Mouse (Mus musculus) neural tube, embryonic 11.5 days (tissue): ENCODE measurements around the gene Rad54l2. TPM values are rescaled to one million over a fixed set of nuclear protein-coding genes. Genes with fewer than 3 reads are reported as not detected.

Experiments used
- ATAC-seq: fragments of 200-750 bp; cut with Nextera tagmentation; 2 replicates; pipeline ENCODE4 v1.8.0; 2017; ENCODE audit warnings: moderate number of reproducible peaks, mild to moderate bottlenecking, moderate TSS enrichment, moderate library complexity; ENCODE audit not compliant: insufficient read depth, low FRiP score, low TSS enrichment
- DNase-seq: peaks from one replicate; pipeline ENCODE4 v3.0.0-alpha.2; 2015; ENCODE audit warnings: low spot score
- H3K27ac ChIP-seq: fragments of 300-500 bp; sonication (generic); 2 replicates; pipeline ENCODE4 v1.5.1; 2014; ENCODE audit warnings: low read depth, mild to moderate bottlenecking, low read length
- H3K27me3 ChIP-seq: fragments of 300-500 bp; sonication (generic); 2 replicates; pipeline ENCODE4 v1.6.1; 2014; ENCODE audit warnings: mild to moderate bottlenecking, low read length, mixed read lengths; ENCODE audit not compliant: control insufficient read depth, insufficient read depth
- H3K36me3 ChIP-seq: fragments of 300-500 bp; sonication (generic); 2 replicates; pipeline ENCODE4 v1.6.1; 2014; ENCODE audit warnings: mild to moderate bottlenecking, low read length, moderate library complexity, mixed read lengths; ENCODE audit not compliant: control insufficient read depth, insufficient read depth
- H3K4me1 ChIP-seq: fragments of 300-500 bp; sonication (generic); 2 replicates; pipeline ENCODE4 v1.6.1; 2014; ENCODE audit warnings: low read length, mixed read lengths; ENCODE audit not compliant: control insufficient read depth, insufficient read depth
- H3K4me2 ChIP-seq: fragments of 300-500 bp; sonication (generic); 2 replicates; pipeline ENCODE4 v1.6.1; 2014; ENCODE audit warnings: low read depth, mild to moderate bottlenecking, moderate library complexity
- H3K4me3 ChIP-seq: fragments of 300-500 bp; sonication (generic); 2 replicates; pipeline ENCODE4 v1.5.1; 2014; ENCODE audit warnings: low read depth, low read length
- H3K9ac ChIP-seq: fragments of 300-500 bp; sonication (generic); 2 replicates; pipeline ENCODE4 v1.6.1; 2014; ENCODE audit warnings: mild to moderate bottlenecking, low read length
- H3K9me3 ChIP-seq: fragments of 300-500 bp; sonication (generic); 2 replicates; pipeline ENCODE4 v1.6.1; 2016; ENCODE audit warnings: low read length; ENCODE audit not compliant: control insufficient read depth
- WGBS: fragments of 180-500 bp; shearing (Covaris S2); extraction: QIAGEN DNeasy Blood & Tissue Kit; methylation state at CpG from one replicate; pipeline ENCODE4 v1.1.7; 2014; 5-methylcytosine and 5-hydroxymethylcytosine counted together
- polyA plus RNA-seq: library from polyadenylated mRNA; unstranded; fragments of >200 nt; fragmentation: Nextera tagmentation; extraction: Ambion mirVana; gene quantifications from 2 replicates; pipeline ENCODE4 v1.2.1, GENCODE M21; 2014

Rad54l2 gene
- polyA plus RNA-seq, 1 experiment from 2014 or later: 6.1 TPM

DNA sequence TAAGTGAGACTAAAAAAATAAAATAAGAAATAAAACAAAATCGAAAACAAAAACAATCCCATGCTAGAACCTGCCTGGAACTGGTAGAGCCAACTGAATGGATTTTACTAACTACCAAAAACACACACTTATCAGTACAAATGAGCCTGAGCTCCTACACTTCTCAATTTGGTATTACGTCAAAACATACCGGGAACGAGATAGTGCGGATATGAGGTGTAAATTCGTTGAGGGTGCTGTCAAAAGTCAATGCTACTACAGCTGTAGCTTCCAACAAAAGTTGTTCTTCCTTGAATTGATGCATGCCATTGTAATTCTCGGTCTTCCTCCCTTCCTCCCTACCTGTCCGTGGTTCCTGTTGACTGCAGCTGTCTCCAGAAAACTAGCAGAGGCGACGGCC is 369 bp upstream of the Rad54l2 start:
- Histone ChIP-seq H3K4me2 (peak overlapping the region; percentile 88), H3K4me3 (peak overlapping the region; percentile 99), H3K9me3 (no peaks in the 10 kb centered on the region), H3K9ac (peak overlapping the region; percentile 99), H3K27ac (no peak overlapping the region), H3K27me3 (no peaks in the 10 kb centered on the region), H3K4me1 (peaks cover 10% of the 10 kb centered on the region; the same call in 1 of the 2 replicates), H3K36me3 (no peaks in the 10 kb centered on the region)
- DNase-seq (no peak), ATAC-seq (no peak; the same call in 1 of the 2 replicates)
- 28% methylated on average over 10 of the region's 10 CpGs for WGBS

DNA sequence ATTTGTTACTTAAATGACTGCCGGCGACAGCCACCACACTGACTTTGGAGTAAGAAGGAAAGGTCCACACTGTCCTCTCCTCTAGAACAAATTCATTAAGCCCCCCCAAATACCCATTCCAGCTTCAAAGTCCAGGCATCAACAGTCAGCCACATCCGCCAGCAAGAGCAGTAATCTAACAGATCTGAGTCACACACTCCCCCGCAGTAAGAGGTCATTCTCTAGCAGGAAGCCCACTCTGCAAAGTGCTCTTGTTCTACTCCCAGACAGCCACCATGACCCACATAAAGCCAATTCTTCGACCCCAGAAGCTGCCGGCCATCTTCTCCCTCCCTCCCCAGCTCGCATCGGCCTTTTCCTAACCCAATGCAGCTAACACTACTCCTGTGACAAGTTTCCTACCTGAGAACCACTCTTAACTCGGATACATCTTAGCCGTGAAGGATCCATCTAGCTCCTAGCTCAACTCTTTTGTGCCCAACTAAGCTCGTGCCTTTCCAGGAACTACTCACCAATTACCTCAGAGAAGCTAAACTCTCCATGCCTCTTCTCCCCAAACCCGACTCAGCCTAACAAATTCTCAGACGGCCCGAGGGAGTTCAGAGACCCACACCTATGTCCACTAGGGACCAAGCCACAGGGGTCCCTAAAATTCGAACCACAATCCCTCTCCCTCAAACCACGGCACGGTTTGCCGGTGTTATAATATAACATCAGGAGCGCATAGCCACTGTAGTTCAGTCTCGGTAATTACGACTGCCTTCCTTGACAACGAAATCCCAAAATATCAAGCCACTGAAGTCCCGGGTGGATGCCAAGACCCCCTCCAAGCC is 799 bp downstream of the Rad54l2 start:
- H3K36me3 ChIP-seq: no peaks in the 10 kb centered on the region
- WGBS: 8% methylated on average over 23 of the region's 23 CpGs
- peak overlapping the region; percentile 99 for H3K4me3 ChIP-seq
- peaks cover 10% of the 10 kb centered on the region; the same call in 1 of the 2 replicates for H3K4me1 ChIP-seq
- H3K9me3 ChIP-seq: no peaks in the 10 kb centered on the region
- peak overlapping the region; percentile 84 for H3K27ac ChIP-seq
- no peaks in the 10 kb centered on the region for H3K27me3 ChIP-seq
- H3K4me2 ChIP-seq: peak overlapping the region; percentile 88
- ATAC-seq (peak; percentile 49), DNase-seq (peak; percentile 37)
- H3K9ac ChIP-seq: peak overlapping the region; percentile 99

- DNase-seq: no peak
- ATAC-seq: no peak
Measured at GRCm38 (mm10) chr9:106785206-106785605, 3.8 kb downstream of the Rad54l2 start.

DNA sequence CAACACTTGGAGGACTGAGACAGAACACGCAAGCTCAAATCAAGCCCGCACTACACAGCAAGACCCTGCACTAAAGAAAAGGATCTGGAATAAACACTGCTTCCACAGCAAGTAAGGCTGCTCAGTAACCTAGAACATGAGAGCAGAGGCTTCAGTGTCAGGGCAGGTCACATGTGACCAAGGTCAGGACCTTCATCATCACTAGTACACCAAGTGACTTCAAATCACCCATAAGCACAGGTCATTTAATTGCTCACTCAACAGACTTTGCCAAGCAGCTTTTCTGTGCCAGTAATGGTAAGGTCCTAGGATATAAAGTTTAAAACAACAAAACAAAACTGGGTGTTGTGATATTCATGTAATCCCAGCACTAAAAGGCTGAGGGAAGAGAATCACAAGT is 5.4 kb downstream of the Rad54l2 start:
- Histone ChIP-seq H3K4me1 (0 out of 2 replicates have a peak, but pooled peaks cover 7% of the 10 kb centered on the region), H3K4me3 (no peak overlapping the region), H3K4me2 (no peak overlapping the region), H3K27ac (no peak overlapping the region), H3K9me3 (no peaks in the 10 kb centered on the region), H3K9ac (no peak overlapping the region), H3K27me3 (no peaks in the 10 kb centered on the region), H3K36me3 (no peaks in the 10 kb centered on the region)
- ATAC-seq (no peak), DNase-seq (no peak)
- WGBS: 98% methylated on average over 2 of the region's 2 CpGs

More at GRCm38 (mm10) chr9:106785206-106785605, 3.8 kb downstream of the Rad54l2 start:
- Histone ChIP-seq H3K27ac (no peak overlapping the region), H3K9ac (no peak overlapping the region), H3K4me2 (no peak overlapping the region), H3K4me3 (no peak overlapping the region), H3K36me3 (no peaks in the 10 kb centered on the region), H3K27me3 (no peaks in the 10 kb centered on the region), H3K4me1 (peaks cover 10% of the 10 kb centered on the region; the same call in 1 of the 2 replicates), H3K9me3 (no peaks in the 10 kb centered on the region)
- WGBS: 90% methylated on average over 3 of the region's 3 CpGs

DNA sequence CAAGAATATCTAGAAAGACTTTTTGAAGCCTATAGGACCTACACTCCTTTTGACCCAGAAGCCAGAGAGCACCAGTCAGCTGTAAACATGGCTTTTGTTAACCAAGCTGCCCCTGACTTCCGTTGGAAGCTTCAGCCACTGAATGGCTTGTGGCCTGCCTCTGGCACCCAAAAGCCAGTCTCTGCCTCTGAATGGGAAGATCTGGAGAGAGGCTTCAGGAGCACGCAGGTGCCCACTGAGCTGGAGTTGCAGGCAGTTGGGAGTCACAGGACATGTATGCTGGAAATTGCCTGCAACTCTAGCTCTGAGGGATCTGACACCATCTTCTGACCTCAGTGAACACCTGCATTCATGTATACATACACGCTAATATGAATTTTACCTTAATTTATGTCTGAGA is 8.9 kb downstream of the Rad54l2 start:
- H3K4me3 ChIP-seq: no peak overlapping the region
- no peaks in the 10 kb centered on the region for H3K4me1 ChIP-seq
- H3K36me3 ChIP-seq: no peaks in the 10 kb centered on the region
- H3K4me2 ChIP-seq: no peak overlapping the region
- H3K27me3 ChIP-seq: no peaks in the 10 kb centered on the region
- H3K9ac ChIP-seq: no peak overlapping the region
- no peak overlapping the region for H3K27ac ChIP-seq
- ATAC-seq (no peak), DNase-seq (no peak)
- WGBS: 93% methylated on average over 3 of the region's 3 CpGs
- H3K9me3 ChIP-seq: no peaks in the 10 kb centered on the region

GRCm38 (mm10) chr9:106778319-106778718 is 10.7 kb downstream of the Rad54l2 start:
- Histone ChIP-seq H3K4me3 (no peak overlapping the region), H3K36me3 (no peaks in the 10 kb centered on the region), H3K27ac (no peak overlapping the region), H3K9ac (no peak overlapping the region), H3K27me3 (no peaks in the 10 kb centered on the region), H3K4me1 (no peaks in the 10 kb centered on the region), H3K4me2 (no peak overlapping the region), H3K9me3 (no peaks in the 10 kb centered on the region)
- no peak for ATAC-seq
- DNase-seq: no peak
- 93% methylated on average over 4 of the region's 4 CpGs for WGBS

- 93% methylated on average over 3 of the region's 3 CpGs for WGBS
- no peaks in the 10 kb centered on the region for H3K4me1 ChIP-seq
- ATAC-seq (no peak), DNase-seq (no peak)
- H3K27ac ChIP-seq: no peak overlapping the region
- H3K9me3 ChIP-seq: no peaks in the 10 kb centered on the region
- no peaks in the 10 kb centered on the region for H3K27me3 ChIP-seq
- no peak overlapping the region for H3K9ac ChIP-seq
- no peak overlapping the region for H3K4me3 ChIP-seq
- no peaks in the 10 kb centered on the region for H3K36me3 ChIP-seq
- no peak overlapping the region for H3K4me2 ChIP-seq
Measured at GRCm38 (mm10) chr9:106777423-106777822, 11.6 kb downstream of the Rad54l2 start.

- H3K4me1 ChIP-seq: no peaks in the 10 kb centered on the region
- H3K36me3 ChIP-seq: no peaks in the 10 kb centered on the region
- no peak overlapping the region for H3K4me2 ChIP-seq
- 95% methylated on average over 1 of the region's 1 CpGs for WGBS
- H3K27me3 ChIP-seq: no peaks in the 10 kb centered on the region
- no peak overlapping the region for H3K9ac ChIP-seq
- DNase-seq (no peak), ATAC-seq (no peak)
- H3K27ac ChIP-seq: no peak overlapping the region
- no peaks in the 10 kb centered on the region for H3K9me3 ChIP-seq
- no peak overlapping the region for H3K4me3 ChIP-seq
Measured at GRCm38 (mm10) chr9:106776116-106776515, 12.9 kb downstream of the Rad54l2 start.

GRCm38 (mm10) chr9:106771770-106772169 is 17.2 kb downstream of the Rad54l2 start:
- H3K9ac ChIP-seq: no peak overlapping the region
- H3K27ac ChIP-seq: no peak overlapping the region
- DNase-seq (no peak), ATAC-seq (no peak)
- no peaks in the 10 kb centered on the region for H3K36me3 ChIP-seq
- no peaks in the 10 kb centered on the region for H3K9me3 ChIP-seq
- WGBS: 90% methylated on average over 2 of the region's 2 CpGs
- H3K4me1 ChIP-seq: no peaks in the 10 kb centered on the region
- no peak overlapping the region for H3K4me3 ChIP-seq
- no peak overlapping the region for H3K4me2 ChIP-seq
- no peaks in the 10 kb centered on the region for H3K27me3 ChIP-seq
